Mouse (Mus musculus) neural tube, embryonic 12.5 days (tissue): Measurements from ENCODE around the gene Pros1. TPM values are rescaled to one million over a fixed set of nuclear protein-coding genes. Genes with fewer than 3 reads are reported as not detected.
A peak's percentile ranks its signal among the peaks of the same experiment; 100 is the strongest.

Experiments used
- ATAC-seq: fragments of 200-750 bp; cut with Nextera tagmentation; 2 replicates; pipeline ENCODE4 v1.8.0; 2017; ENCODE audit warnings: low read depth, mild to moderate bottlenecking, moderate TSS enrichment, moderate library complexity; ENCODE audit not compliant: low FRiP score
- H3K27ac ChIP-seq: fragments of 300-500 bp; sonication (generic); 2 replicates; pipeline ENCODE4 v1.5.1; 2016
- H3K27me3 ChIP-seq: fragments of 300-500 bp; sonication (generic); replicated peaks from 2 replicates; pipeline ENCODE4 v1.6.1; 2016; ENCODE audit warnings: mild to moderate bottlenecking
- H3K36me3 ChIP-seq: fragments of 300-500 bp; sonication (generic); 2 replicates; pipeline ENCODE4 v1.6.1; 2016; ENCODE audit warnings: mild to moderate bottlenecking
- H3K4me1 ChIP-seq: fragments of 300-500 bp; sonication (generic); 2 replicates; pipeline ENCODE4 v1.6.1; 2016
- H3K4me2 ChIP-seq: fragments of 300-500 bp; sonication (generic); replicated peaks from 2 replicates; pipeline ENCODE4 v1.6.1; 2016; ENCODE audit warnings: mild to moderate bottlenecking
- H3K4me3 ChIP-seq: fragments of 300-500 bp; sonication (generic); 2 replicates; pipeline ENCODE4 v1.5.1; 2016
- H3K9ac ChIP-seq: fragments of 300-500 bp; sonication (generic); 2 replicates; pipeline ENCODE4 v1.6.1; 2016; ENCODE audit warnings: mild to moderate bottlenecking
- H3K9me3 ChIP-seq: fragments of 300-500 bp; sonication (generic); 2 replicates; pipeline ENCODE4 v1.6.1; 2016; ENCODE audit warnings: mild to moderate bottlenecking
- WGBS: fragments of 180-500 bp; shearing (Covaris S2); methylation state at CpG from one replicate; pipeline ENCODE4 v1.1.7; 2016; 5-methylcytosine and 5-hydroxymethylcytosine counted together
- polyA plus RNA-seq: library from polyadenylated mRNA; unstranded; fragments of >200 nt; fragmentation: Nextera tagmentation; extraction: Ambion mirVana; gene quantifications from 2 replicates; pipeline ENCODE4 v1.2.1, GENCODE M21; 2016

Pros1 gene
- polyA plus RNA-seq, 1 experiment from 2014 or later: 21.3 TPM

DNA sequence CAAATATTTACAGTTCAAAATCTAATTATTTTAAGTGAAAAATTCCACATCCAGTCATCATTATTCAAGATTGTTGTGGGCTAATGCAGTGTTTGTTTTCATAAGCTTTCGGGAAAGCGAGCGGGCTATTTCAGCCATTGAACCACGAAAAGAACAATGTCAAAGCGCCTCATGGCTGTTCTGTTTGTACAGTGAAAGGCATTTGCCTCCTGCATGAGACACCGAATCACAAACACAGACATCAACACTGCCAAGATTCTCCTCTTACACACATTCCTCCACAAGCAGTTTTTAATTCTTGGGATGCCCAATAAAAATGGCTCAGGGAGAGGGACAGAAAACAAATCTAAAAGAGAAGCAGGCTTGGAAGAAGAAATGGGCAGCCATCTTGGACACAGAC, 20.0 kb downstream of the Pros1 start:
- Histone ChIP-seq H3K9ac (no peak overlapping the region), H3K27ac (no peak overlapping the region), H3K4me2 (no peak overlapping the region), H3K9me3 (no peaks in the 10 kb centered on the region), H3K27me3 (no peaks in the 10 kb centered on the region), H3K4me1 (peaks cover 7% of the 10 kb centered on the region; the same call in 1 of the 2 replicates), H3K36me3 (no peaks in the 10 kb centered on the region), H3K4me3 (no peak overlapping the region)
- ATAC-seq: no peak
- 73% methylated on average over 6 of the region's 6 CpGs for WGBS

DNA sequence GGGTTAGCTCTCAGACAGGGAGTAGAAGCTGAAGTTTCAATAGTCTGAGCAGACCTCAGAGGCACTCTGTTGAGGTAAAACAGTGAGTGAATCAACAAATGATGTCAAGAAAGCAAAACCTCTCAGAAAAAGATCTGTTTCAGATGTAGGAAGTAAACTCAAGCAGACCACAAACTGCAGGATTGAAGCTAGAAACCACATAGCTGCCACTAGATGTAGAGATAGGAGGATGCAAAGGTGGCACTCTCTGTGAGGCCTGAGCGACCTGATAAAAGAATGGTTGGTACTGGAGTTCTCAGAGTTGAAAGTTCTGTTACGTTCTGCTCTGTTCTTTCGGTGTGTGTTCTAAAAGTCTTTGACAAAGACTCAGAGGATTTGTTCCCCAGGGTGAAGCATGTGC, 41.7 kb downstream of the Pros1 start:
- H3K4me3 ChIP-seq: no peak overlapping the region
- H3K27me3 ChIP-seq: no peaks in the 10 kb centered on the region
- H3K9me3 ChIP-seq: no peaks in the 10 kb centered on the region
- 89% methylated on average over 3 of the region's 3 CpGs for WGBS
- no peaks in the 10 kb centered on the region for H3K4me1 ChIP-seq
- ATAC-seq: no peak
- no peak overlapping the region for H3K27ac ChIP-seq
- no peak overlapping the region for H3K9ac ChIP-seq
- no peaks in the 10 kb centered on the region for H3K36me3 ChIP-seq
- H3K4me2 ChIP-seq: no peak overlapping the region

DNA sequence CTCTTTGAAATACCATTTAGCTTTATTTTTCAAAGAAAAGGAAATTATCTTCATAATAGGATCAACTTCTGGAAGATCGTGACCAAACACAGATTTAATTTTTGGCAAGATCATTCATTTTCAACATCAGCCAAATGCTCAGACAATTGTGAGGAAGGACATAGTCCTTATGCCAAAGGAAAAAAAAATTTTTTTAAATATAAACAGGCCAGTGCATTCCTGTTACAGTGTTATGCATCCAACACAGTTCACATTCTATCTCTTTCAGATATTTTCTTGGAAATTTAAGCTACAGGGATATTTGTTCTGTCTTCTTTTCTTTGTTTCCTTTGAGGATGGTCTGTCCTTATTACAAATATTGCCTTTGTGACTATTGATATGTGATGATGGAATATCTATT, 57.3 kb downstream of the Pros1 start:
- Histone ChIP-seq H3K4me2 (no peak overlapping the region), H3K27ac (no peak overlapping the region), H3K4me1 (no peaks in the 10 kb centered on the region), H3K27me3 (no peaks in the 10 kb centered on the region), H3K4me3 (no peak overlapping the region), H3K36me3 (no peaks in the 10 kb centered on the region), H3K9ac (no peak overlapping the region), H3K9me3 (no peaks in the 10 kb centered on the region)
- 91% methylated on average over 1 of the region's 1 CpGs for WGBS
- ATAC-seq: no peak

DNA sequence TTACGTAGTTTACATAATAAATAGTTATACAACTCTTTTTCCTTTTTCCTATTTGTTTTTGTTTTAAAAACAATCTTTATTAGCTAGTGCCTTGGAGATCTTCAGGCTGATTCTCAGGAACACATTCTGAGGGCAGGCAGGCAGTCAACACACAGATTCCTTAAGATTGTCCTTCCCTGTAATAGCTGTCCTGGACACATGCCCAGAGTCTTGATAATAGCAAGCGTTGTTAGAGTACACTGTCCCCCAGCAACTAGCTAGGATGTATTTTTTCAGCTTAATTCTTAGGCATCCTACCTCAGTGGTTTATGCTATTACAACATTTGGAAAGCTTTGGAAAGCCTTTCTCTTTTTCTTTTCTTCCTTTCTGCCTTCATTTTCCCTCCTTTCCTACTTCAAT, 58.1 kb downstream of the Pros1 start:
- no peak for ATAC-seq
- Histone ChIP-seq H3K4me1 (no peaks in the 10 kb centered on the region), H3K9me3 (no peaks in the 10 kb centered on the region), H3K4me3 (no peak overlapping the region), H3K27ac (no peak overlapping the region), H3K9ac (no peak overlapping the region), H3K4me2 (no peak overlapping the region), H3K27me3 (no peaks in the 10 kb centered on the region), H3K36me3 (no peaks in the 10 kb centered on the region)
- WGBS: 87% methylated on average over 2 of the region's 2 CpGs

GRCm38 (mm10) chr16:62915530-62915929, 61.4 kb downstream of the Pros1 start:
- 89% methylated on average over 5 of the region's 5 CpGs for WGBS
- Histone ChIP-seq H3K9ac (no peak overlapping the region), H3K27ac (no peak overlapping the region), H3K4me2 (no peak overlapping the region), H3K36me3 (no peaks in the 10 kb centered on the region), H3K9me3 (no peaks in the 10 kb centered on the region), H3K4me3 (no peak overlapping the region), H3K4me1 (no peaks in the 10 kb centered on the region), H3K27me3 (no peaks in the 10 kb centered on the region)
- ATAC-seq: no peak

- H3K27ac ChIP-seq: no peak overlapping the region
- no peaks in the 10 kb centered on the region for H3K4me1 ChIP-seq
- H3K9ac ChIP-seq: no peak overlapping the region
- no peak overlapping the region for H3K4me2 ChIP-seq
- WGBS: 22% methylated on average over 8 of the region's 8 CpGs
- no peaks in the 10 kb centered on the region for H3K27me3 ChIP-seq
- H3K4me3 ChIP-seq: no peak overlapping the region
- H3K9me3 ChIP-seq: no peaks in the 10 kb centered on the region
- ATAC-seq: no peak
- H3K36me3 ChIP-seq: no peaks in the 10 kb centered on the region
These were observed 68.1 kb downstream of the Pros1 start for GRCm38 (mm10) chr16:62922245-62922644.

DNA sequence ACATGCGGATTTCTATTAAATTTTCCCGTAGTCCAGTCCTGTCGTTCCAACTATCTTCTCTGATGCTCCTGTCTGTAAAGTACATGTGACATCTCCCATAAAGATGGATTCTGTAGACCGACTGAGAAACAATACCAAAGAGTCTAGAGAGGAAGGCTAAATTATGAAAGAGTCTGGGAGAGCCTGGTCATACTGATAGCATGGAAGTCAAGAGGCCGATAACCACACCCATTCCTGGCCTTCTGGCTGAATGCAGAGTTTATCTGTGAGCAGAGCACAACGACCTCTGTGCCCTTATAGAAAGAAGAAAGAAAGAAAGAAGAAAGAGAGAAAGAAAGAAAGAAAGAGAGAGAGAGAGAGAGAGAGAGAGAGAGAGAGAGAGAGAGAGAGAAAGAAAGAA, 77.2 kb downstream of the Pros1 start:
- 88% methylated on average over 6 of the region's 6 CpGs for WGBS

DNA sequence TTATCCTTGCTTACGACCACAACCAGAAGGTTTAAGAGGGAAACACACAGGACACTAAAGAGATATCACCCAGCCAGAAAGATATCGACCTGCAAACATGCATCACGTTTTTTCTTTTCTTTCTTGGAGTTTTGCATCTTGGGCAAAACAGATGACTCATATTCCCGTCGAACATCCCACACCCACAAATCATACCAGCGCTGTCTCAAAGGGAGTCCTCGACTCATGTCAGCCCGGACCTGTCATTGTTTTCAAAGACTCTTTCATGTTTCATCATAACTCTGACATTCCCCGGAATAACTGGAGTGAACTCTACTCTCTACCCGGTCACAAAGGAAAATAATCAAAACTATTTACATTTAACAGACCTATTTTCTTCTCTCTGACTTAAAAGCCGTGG, 82.2 kb downstream of the Pros1 start:
- Histone ChIP-seq H3K9me3 (no peaks in the 10 kb centered on the region), H3K4me1 (no peaks in the 10 kb centered on the region), H3K27me3 (no peaks in the 10 kb centered on the region), H3K4me2 (no peak overlapping the region), H3K27ac (no peak overlapping the region), H3K9ac (no peak overlapping the region), H3K36me3 (no peaks in the 10 kb centered on the region), H3K4me3 (no peak overlapping the region)
- no peak for ATAC-seq
- 82% methylated on average over 11 of the region's 11 CpGs for WGBS

More for the DNA sequence above, 77.2 kb downstream of the Pros1 start:
- Histone ChIP-seq H3K4me1 (no peaks in the 10 kb centered on the region), H3K4me3 (no peak overlapping the region), H3K27me3 (no peaks in the 10 kb centered on the region), H3K27ac (no peak overlapping the region), H3K9me3 (no peaks in the 10 kb centered on the region), H3K9ac (no peak overlapping the region), H3K4me2 (no peak overlapping the region), H3K36me3 (no peaks in the 10 kb centered on the region)
- ATAC-seq: no peak

- Histone ChIP-seq H3K4me2 (peak overlapping the region; percentile 42), H3K9me3 (no peaks in the 10 kb centered on the region), H3K36me3 (no peaks in the 10 kb centered on the region), H3K27ac (no peak overlapping the region), H3K4me1 (0 out of 2 replicates have a peak, but pooled peaks cover 8% of the 10 kb centered on the region), H3K4me3 (no peak overlapping the region), H3K9ac (no peak overlapping the region), H3K27me3 (no peaks in the 10 kb centered on the region)
- WGBS: 21% methylated on average over 16 of the region's 16 CpGs
- ATAC-seq: peak; percentile 67
These were observed 86.4 kb downstream of the Pros1 start for GRCm38 (mm10) chr16:62940388-62941003.

DNA sequence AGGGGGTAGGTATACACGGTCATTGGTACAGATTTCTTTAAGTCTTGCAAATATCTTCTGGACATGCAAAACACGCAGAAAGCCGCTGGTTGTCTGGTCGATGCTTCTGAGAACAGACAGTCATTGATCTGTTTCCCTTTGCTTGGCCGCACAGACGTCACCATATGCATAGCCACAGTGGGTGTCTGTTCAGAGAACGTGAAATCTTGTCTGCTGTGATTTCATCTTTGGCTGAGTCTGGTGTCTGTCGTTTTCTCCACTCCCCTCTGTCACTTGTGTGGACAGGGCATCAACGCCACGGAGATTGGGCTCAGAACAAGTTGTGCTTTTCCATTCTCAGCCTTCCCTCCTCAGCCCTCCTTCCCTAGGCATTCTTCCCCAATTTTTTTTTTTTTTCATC, 87.7 kb downstream of the Pros1 start:
- H3K27ac ChIP-seq: no peak overlapping the region
- 0 out of 2 replicates have a peak, but pooled peaks cover 8% of the 10 kb centered on the region for H3K4me1 ChIP-seq
- WGBS: 47% methylated on average over 10 of the region's 10 CpGs
- H3K9ac ChIP-seq: no peak overlapping the region
- no peaks in the 10 kb centered on the region for H3K36me3 ChIP-seq
- no peak for ATAC-seq
- H3K4me2 ChIP-seq: no peak overlapping the region
- no peak overlapping the region for H3K4me3 ChIP-seq
- no peaks in the 10 kb centered on the region for H3K9me3 ChIP-seq
- H3K27me3 ChIP-seq: no peaks in the 10 kb centered on the region

DNA sequence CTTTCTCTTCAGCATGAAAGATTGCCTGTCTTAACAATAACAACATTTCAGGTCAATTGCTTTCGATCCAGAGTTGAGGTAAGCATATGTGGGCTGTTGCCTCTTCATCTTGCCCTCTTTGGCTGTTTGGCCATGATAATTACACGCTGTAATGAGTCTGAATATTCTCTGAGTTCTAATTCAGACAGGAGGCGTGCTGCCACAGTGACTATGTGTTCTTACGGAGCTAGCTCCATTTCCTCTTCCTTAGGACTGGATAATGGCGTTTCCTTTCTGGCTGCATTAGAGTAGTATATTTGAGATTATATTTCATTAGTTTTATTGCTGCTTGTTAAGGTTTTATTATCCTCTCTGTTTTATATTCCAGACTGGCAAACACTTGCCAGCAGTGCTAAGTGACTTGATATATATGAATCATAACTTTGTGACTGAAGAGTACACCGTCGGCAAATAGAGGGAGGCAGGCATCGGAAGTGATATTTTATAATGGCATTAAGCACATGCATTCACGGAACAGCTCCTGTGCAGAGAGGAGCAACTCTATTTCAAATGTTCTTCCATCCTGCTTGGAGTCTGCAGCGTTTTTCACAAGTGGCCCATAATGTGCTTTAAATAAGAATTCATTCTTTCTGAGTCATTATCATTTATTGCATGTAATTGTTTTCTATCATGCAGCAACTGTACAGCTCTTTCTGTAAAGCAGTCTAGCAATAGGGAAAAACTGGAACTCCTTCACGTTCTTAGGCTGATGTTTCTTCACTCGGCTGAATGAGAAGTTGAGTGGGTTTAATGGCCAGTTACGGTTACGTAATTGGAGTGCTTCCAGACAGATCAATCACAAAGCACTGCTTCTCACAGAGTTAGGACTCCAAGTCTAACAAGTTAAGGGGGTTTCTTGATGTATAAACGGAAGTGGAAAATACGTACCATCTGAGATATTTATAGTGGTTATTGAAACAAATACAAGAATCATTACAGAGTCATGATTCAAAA, 88.6 kb downstream of the Pros1 start:
- no peaks in the 10 kb centered on the region for H3K27me3 ChIP-seq
- 55% methylated on average over 16 of the region's 16 CpGs for WGBS
- no peak for ATAC-seq

DNA sequence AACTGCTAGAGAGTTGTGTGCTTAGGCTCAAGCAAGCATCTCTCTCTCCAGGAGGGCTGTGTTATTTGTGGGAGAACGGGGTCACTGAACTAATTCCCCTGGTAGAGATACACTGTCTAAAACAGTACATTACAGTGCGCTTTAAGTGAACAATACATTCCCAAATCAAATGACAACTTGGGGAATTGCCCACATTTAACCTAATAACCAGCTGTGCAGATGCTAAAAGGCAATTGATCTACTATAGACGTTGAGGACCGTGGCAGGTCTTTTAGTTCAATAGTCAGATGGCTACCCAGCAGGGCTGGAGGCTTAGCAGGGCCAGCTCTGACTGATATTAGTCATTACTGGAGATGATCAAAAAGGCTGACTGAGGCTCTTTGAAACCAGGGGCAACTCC, 104.4 kb downstream of the Pros1 start:
- Histone ChIP-seq H3K4me3 (no peak overlapping the region), H3K4me1 (no peaks in the 10 kb centered on the region), H3K9me3 (no peaks in the 10 kb centered on the region), H3K9ac (no peak overlapping the region), H3K4me2 (no peak overlapping the region), H3K36me3 (no peaks in the 10 kb centered on the region), H3K27me3 (no peaks in the 10 kb centered on the region), H3K27ac (no peak overlapping the region)
- WGBS: 14% methylated on average over 4 of the region's 4 CpGs
- peak; percentile 50; the same call in 1 of the 2 replicates for ATAC-seq

More for the DNA sequence above, 88.6 kb downstream of the Pros1 start:
- H3K27ac ChIP-seq: no peak overlapping the region
- H3K4me2 ChIP-seq: peak overlapping the region; percentile 2; the same call in 1 of the 2 replicates
- H3K9me3 ChIP-seq: no peaks in the 10 kb centered on the region
- no peak overlapping the region for H3K4me3 ChIP-seq
- H3K36me3 ChIP-seq: no peaks in the 10 kb centered on the region
- H3K9ac ChIP-seq: no peak overlapping the region
- 0 out of 2 replicates have a peak, but pooled peaks cover 8% of the 10 kb centered on the region for H3K4me1 ChIP-seq
